Mouse (Mus musculus) midbrain, embryonic 16.5 days (tissue): ENCODE measurements around the gene Xlr4b. TPM values are rescaled to one million over a fixed set of nuclear protein-coding genes. Genes with fewer than 3 reads are reported as not detected.
"Not testable (repeated sequence)": the region's sequence is repeated elsewhere in the genome, so short reads cannot be mapped to it uniquely, and the experiment has no call there.

Experiments used
- ATAC-seq: fragments of 200-750 bp; cut with Nextera tagmentation; 2 replicates; pipeline ENCODE4 v1.8.0; 2017; ENCODE audit warnings: moderate TSS enrichment
- H3K27ac ChIP-seq: fragments of 300-500 bp; sonication (generic); 2 replicates; pipeline ENCODE4 v1.5.1; 2014; ENCODE audit warnings: mild to moderate bottlenecking, low read length, mixed read lengths
- H3K27me3 ChIP-seq: fragments of 300-500 bp; sonication (generic); 2 replicates; pipeline ENCODE4 v1.6.1; 2014; ENCODE audit warnings: low read depth, low read length, mixed read lengths; ENCODE audit not compliant: control insufficient read depth, insufficient read depth
- H3K36me3 ChIP-seq: fragments of 300-500 bp; sonication (generic); 2 replicates; pipeline ENCODE4 v1.6.1; 2014; ENCODE audit warnings: mild to moderate bottlenecking, low read length, moderate library complexity, mixed read lengths; ENCODE audit not compliant: control insufficient read depth, insufficient read depth
- H3K4me1 ChIP-seq: fragments of 300-500 bp; sonication (generic); 2 replicates; pipeline ENCODE4 v1.6.1; 2014; ENCODE audit warnings: mild to moderate bottlenecking, low read length, mixed read lengths; ENCODE audit not compliant: control insufficient read depth, insufficient read depth
- H3K4me2 ChIP-seq: fragments of 300-500 bp; sonication (generic); 2 replicates; pipeline ENCODE4 v1.6.1; 2014; ENCODE audit warnings: mild to moderate bottlenecking, low read length, mixed read lengths
- H3K4me3 ChIP-seq: fragments of 300-500 bp; sonication (generic); 2 replicates; pipeline ENCODE4 v1.5.1; 2014; ENCODE audit warnings: low read depth, mild to moderate bottlenecking, low read length, moderate library complexity, mixed read lengths
- H3K9ac ChIP-seq: fragments of 300-500 bp; sonication (generic); 2 replicates; pipeline ENCODE4 v1.6.1; 2014; ENCODE audit warnings: low read depth, low read length, mixed read lengths
- H3K9me3 ChIP-seq: fragments of 300-500 bp; sonication (generic); replicated peaks from 2 replicates; pipeline ENCODE4 v1.6.1; 2014; ENCODE audit warnings: mild to moderate bottlenecking, low read length, mixed read lengths; ENCODE audit not compliant: control insufficient read depth, poor library complexity, severe bottlenecking
- whole genome bisulfite sequencing: fragments of 180-500 bp; shearing (Covaris S2); extraction: QIAGEN DNeasy Blood & Tissue Kit; methylation state at CpG from one replicate; pipeline ENCODE4 v1.1.7; 2014; 5-methylcytosine and 5-hydroxymethylcytosine counted together
- polyA plus RNA-seq: library from polyadenylated mRNA; unstranded; fragments of >200 nt; fragmentation: Nextera tagmentation; extraction: Ambion mirVana; gene quantifications from 2 replicates; pipeline ENCODE4 v1.2.1, GENCODE M21; 2015

Gene Xlr4b
- polyA plus RNA-seq, 1 experiment from 2014 or later, result 0.80 TPM

- H3K36me3 ChIP-seq, ATAC-seq, H3K4me3 ChIP-seq, H3K27ac ChIP-seq, H3K9me3 ChIP-seq, H3K4me1 ChIP-seq, H3K9ac ChIP-seq, H3K4me2 ChIP-seq, H3K27me3 ChIP-seq: not testable (repeated sequence)
- WGBS, result 87% methylated on average over 1 of the region's 2 CpGs
Measured at GRCm38 (mm10) chrX:73262428-73262827, 48.3 kb downstream of the Xlr4b start.

DNA sequence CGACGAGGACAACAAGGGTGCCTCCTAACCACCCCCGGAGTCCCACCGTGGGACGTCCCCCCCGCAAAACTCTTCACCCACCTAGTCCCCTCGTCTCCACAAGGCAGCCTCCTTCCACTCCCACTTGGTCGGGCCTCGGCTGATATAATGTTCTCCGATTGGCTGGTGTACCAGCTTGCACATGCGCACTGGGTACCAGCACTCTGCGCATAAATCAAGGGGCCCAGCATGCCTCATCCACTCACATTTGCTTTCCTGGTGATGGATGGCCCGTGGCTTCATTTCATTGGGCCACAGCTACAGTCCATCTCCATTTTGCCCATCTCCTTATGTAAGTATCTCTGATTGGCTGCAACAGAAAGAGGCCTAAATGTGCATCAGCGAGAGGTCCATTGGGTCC, 51.1 kb downstream of the Xlr4b start, which contains the start of gene Xlr3c:
Xlr3c (minus strand) TSS at position 121 of the 400 bp plus-strand sequence.
- 92% methylated on average over 14 of the region's 14 CpGs for WGBS
- H3K27ac ChIP-seq, H3K27me3 ChIP-seq, H3K4me1 ChIP-seq, H3K36me3 ChIP-seq, H3K4me2 ChIP-seq, ATAC-seq, H3K9me3 ChIP-seq, H3K9ac ChIP-seq, H3K4me3 ChIP-seq: not testable (repeated sequence)

Other genes with a start within 250 kb of the Xlr4b start
- gene Zfp185, start 227.0 kb upstream of the Xlr4b start, polyA plus RNA-seq, result 0.97 and 1.3 TPM in 2 replicates
- 0.10 and 0.11 TPM in 2 replicates for gene Pnma5, start 177.2 kb upstream of the Xlr4b start, polyA plus RNA-seq
- gene Pnma3, start 149.5 kb upstream of the Xlr4b start, polyA plus RNA-seq, result 5.5 and 5.6 TPM in 2 replicates
- gene Xlr4a, start 131.9 kb upstream of the Xlr4b start, polyA plus RNA-seq, result 0.46 and 0.58 TPM in 2 replicates
- 5.3 and 6.5 TPM in 2 replicates for gene Xlr3a, start 117.2 kb upstream of the Xlr4b start, polyA plus RNA-seq
- 2.5 TPM in 2 replicates for gene Gm14685, start 97.3 kb upstream of the Xlr4b start, polyA plus RNA-seq
- gene Xlr5b, start 65.5 kb upstream of the Xlr4b start, polyA plus RNA-seq, result not detected in 2 replicates
- gene DXBay18, start 64.9 kb upstream of the Xlr4b start, polyA plus RNA-seq, result 1.6 and 2.1 TPM in 2 replicates
- not detected in 2 replicates for gene Spin2d, start 37.3 kb upstream of the Xlr4b start, polyA plus RNA-seq
- 13.1 and 13.7 TPM in 2 replicates for gene Xlr3b, start 22.1 kb upstream of the Xlr4b start, polyA plus RNA-seq
- gene F8a, start 14.0 kb downstream of the Xlr4b start, polyA plus RNA-seq, result 35.1 and 37.5 TPM in 2 replicates
- gene Xlr4c, start 28.8 kb downstream of the Xlr4b start, polyA plus RNA-seq, result 0.32 TPM in 1 of 2 replicates, not detected in the other
- not detected in 2 replicates for gene Xlr3c, start 51.1 kb downstream of the Xlr4b start, polyA plus RNA-seq
- not detected in 2 replicates for gene Xlr5a, start 78.6 kb downstream of the Xlr4b start, polyA plus RNA-seq
- not detected in 2 replicates for gene Xlr5c, start 78.6 kb downstream of the Xlr4b start, polyA plus RNA-seq
- gene Gm45015, start 122.5 kb downstream of the Xlr4b start, polyA plus RNA-seq, result not detected in 2 replicates
- gene Zfp275, start 128.3 kb downstream of the Xlr4b start, polyA plus RNA-seq, result 10.8 and 11.0 TPM in 2 replicates
- 0.08 and 0.11 TPM in 2 replicates for gene Gm18336, start 184.4 kb downstream of the Xlr4b start, polyA plus RNA-seq
- 2.2 and 2.5 TPM in 2 replicates for gene Zfp92, start 196.8 kb downstream of the Xlr4b start, polyA plus RNA-seq
- gene Trex2, start 221.0 kb downstream of the Xlr4b start, polyA plus RNA-seq, result not detected in 2 replicates
- 68.9 and 70.9 TPM in 2 replicates for gene Haus7, start 244.7 kb downstream of the Xlr4b start, polyA plus RNA-seq